Mouse (Mus musculus): ENCODE data around the gene Sap30.

- TF ChIP-seq CTCF (IDR thresholded peaks at IDR 0.05; ENCODE audit: extremely low read depth, insufficient read length, insufficient replicate concordance, low read depth, low read length) (no peak), POLR2A (IDR thresholded peaks at IDR 0.05; ENCODE audit: low read depth, low read length) (no peak)
Measured at GRCm38 (mm10) chr8:57457152-57457551, 30.5 kb downstream of the Sap30 start.
